Mouse (Mus musculus): ENCODE measurements around the gene Cbx5. TPM values are rescaled to one million over a fixed set of nuclear protein-coding genes. Genes with fewer than 3 reads are reported as not detected.

Cbx5 gene
- total and polyA plus RNA-seq, 3 experiments, result 94.9 to 171 (median 128) TPM

GRCm38 (mm10) chr15:103183135-103183534, 56.5 kb downstream of the Cbx5 start (continued):
- TF ChIP-seq RCOR1 (conservative IDR thresholded peaks at IDR 0.05; ENCODE audit: low read depth, low read length) (no peak), EP300 (IDR thresholded peaks at IDR 0.05; ENCODE audit: low read length) (no peak), ZC3H11A (IDR thresholded peaks at IDR 0.05; ENCODE audit: low read depth, low read length) (peak; percentile 29; the same call in 1 of the 2 replicates), ZNF384 (IDR thresholded peaks at IDR 0.05; ENCODE audit: low read depth, low read length) (no peak), SIN3A (IDR thresholded peaks at IDR 0.05; ENCODE audit: low read length) (peak; percentile 62; the same call in 1 of the 2 replicates), POLR2AphosphoS2 (IDR thresholded peaks at IDR 0.05; ENCODE audit: low read depth, low read length) (no peak), MAZ (IDR thresholded peaks at IDR 0.05; ENCODE audit: low read depth, low read length) (0 out of 2 replicates have a peak, but pooled peaks have one; percentile 59), MAX (IDR thresholded peaks at IDR 0.05; ENCODE audit: low read length) (peak; percentile 81; the same call in 1 of the 2 replicates), CTCF (conservative IDR thresholded peaks at IDR 0.05 in 1 of 2, IDR thresholded peaks at IDR 0.05 in 1 of 2; ENCODE audit: low read depth in 2 of 2, low read length in 2 of 2) (peak; percentile 57 to 98), RAD21 (IDR thresholded peaks at IDR 0.05; ENCODE audit: low read depth, low read length) (peak; percentile 61), USF1 (IDR thresholded peaks at IDR 0.05; ENCODE audit: low read depth, low read length) (no peak), POLR2A (IDR thresholded peaks at IDR 0.05; ENCODE audit: low read depth, low read length) (no peak; the same call in 1 of the 2 replicates), JUN (IDR thresholded peaks at IDR 0.05; ENCODE audit: insufficient read depth, low read depth, low read length) (no peak)

GRCm38 (mm10) chr15:103182166-103182790, 57.3 kb downstream of the Cbx5 start:
- Histone ChIP-seq H3K4me1 (ENCODE audit: control insufficient read depth in 1 of 2, insufficient read depth in 2 of 2) (peaks cover 11 to 47% of the 10 kb centered on the region in 2 experiments), H3K4me3 (replicated peaks in 1 of 3; ENCODE audit: low read depth in 2 of 3, low read length in 2 of 3, poor library complexity in 1 of 3) (peak overlapping the region; percentile 46 to 63 (median 51)), H3K9ac (ENCODE audit: insufficient read depth, low read depth) (no peak overlapping the region; the same call in 1 of the 2 replicates), H3K4me2 (ENCODE audit: insufficient read depth, low read depth, poor library complexity, severe bottlenecking) (peak overlapping the region; percentile 99), H3K36me3 (replicated peaks in 1 of 2; ENCODE audit: control insufficient read depth in 1 of 2, insufficient read depth in 1 of 2, low read length in 1 of 2) (no peaks in the 10 kb centered on the region), H3K79me2 (replicated peaks; ENCODE audit: control insufficient read depth, extremely low read depth, insufficient read depth, poor library complexity, severe bottlenecking) (no peaks in the 10 kb centered on the region), H3K27ac (ENCODE audit: insufficient read depth, low read depth) (no peak overlapping the region), H3K9me3 (replicated peaks; ENCODE audit: low read length) (no peaks in the 10 kb centered on the region), H3K27me3 (replicated peaks) (peaks cover 45% of the 10 kb centered on the region)
- in situ Hi-C loops (cut with MboI; ENCODE audit: low pct_ligation_motif_present, low pct_unique_long_range_greater_than_20kb, low sequenced_read_pairs), result no loop called here
- peak; percentile 83 for DNase-seq (ENCODE audit: extremely low read depth)
- dilution Hi-C loops (cut with MboI; ENCODE audit: extremely low pct_ligation_motif_present, extremely low pct_unique_long_range_greater_than_20kb, low sequenced_read_pairs), result no loop called here
- TF ChIP-seq BHLHE40 (IDR thresholded peaks at IDR 0.05; ENCODE audit: low read depth, low read length) (0 out of 2 replicates have a peak, but pooled peaks have one; percentile 13), PAX5 (IDR thresholded peaks at IDR 0.05; ENCODE audit: low read length) (no peak), CHD2 (IDR thresholded peaks at IDR 0.05; ENCODE audit: low read length) (peak; percentile 33; the same call in 1 of the 2 replicates), KAT2A (IDR thresholded peaks at IDR 0.05; ENCODE audit: insufficient replicate concordance, low read length) (no peak), NRF1 (IDR thresholded peaks at IDR 0.05; ENCODE audit: low read depth, low read length) (peak; percentile 38), MXI1 (IDR thresholded peaks at IDR 0.05; ENCODE audit: low read depth, low read length) (peak; percentile 73; the same call in 1 of the 2 replicates), TBP (conservative IDR thresholded peaks at IDR 0.05; ENCODE audit: low read depth, low read length) (no peak), MAZ (IDR thresholded peaks at IDR 0.05; ENCODE audit: low read depth, low read length) (peak; percentile 97), ETS1 (conservative IDR thresholded peaks at IDR 0.05; ENCODE audit: low read depth, low read length) (no peak), CTCF (conservative IDR thresholded peaks at IDR 0.05 in 1 of 2, IDR thresholded peaks at IDR 0.05 in 1 of 2; ENCODE audit: low read depth in 2 of 2, low read length in 2 of 2) (peak; percentile 85 to 100), ZC3H11A (IDR thresholded peaks at IDR 0.05; ENCODE audit: low read depth, low read length) (no peak; the same call in 1 of the 2 replicates), MEF2A (IDR thresholded peaks at IDR 0.05; ENCODE audit: borderline replicate concordance, low read depth, low read length) (peak; percentile 62), USF2 (conservative IDR thresholded peaks at IDR 0.05; ENCODE audit: low read depth, low read length) (no peak), RCOR1 (conservative IDR thresholded peaks at IDR 0.05; ENCODE audit: low read depth, low read length) (peak; percentile 39; the same call in 1 of the 2 replicates), NELFE (IDR thresholded peaks at IDR 0.05; ENCODE audit: low read depth, low read length) (peak; percentile 92), POLR2AphosphoS2 (IDR thresholded peaks at IDR 0.05; ENCODE audit: low read depth, low read length) (no peak), RAD21 (IDR thresholded peaks at IDR 0.05; ENCODE audit: low read depth, low read length) (peak; percentile 52), EP300 (IDR thresholded peaks at IDR 0.05; ENCODE audit: low read length) (no peak), USF1 (IDR thresholded peaks at IDR 0.05; ENCODE audit: low read depth, low read length) (no peak), MAX (IDR thresholded peaks at IDR 0.05; ENCODE audit: low read length) (peak; percentile 64; the same call in 1 of the 2 replicates), E2F4 (IDR thresholded peaks at IDR 0.05; ENCODE audit: insufficient replicate concordance, low read depth, low read length) (no peak), JUN (IDR thresholded peaks at IDR 0.05; ENCODE audit: insufficient read depth, low read depth, low read length) (no peak), MAFK (IDR thresholded peaks at IDR 0.05; ENCODE audit: insufficient replicate concordance, low read length) (no peak), ELF1 (IDR thresholded peaks at IDR 0.05; ENCODE audit: low read depth, low read length) (peak; percentile 56; the same call in 1 of the 2 replicates), JUND (conservative IDR thresholded peaks at IDR 0.05; ENCODE audit: low read depth, low read length) (no peak), CHD1 (IDR thresholded peaks at IDR 0.05; ENCODE audit: low read depth, low read length) (no peak), TCF12 (IDR thresholded peaks at IDR 0.05; ENCODE audit: low read depth, low read length) (peak; percentile 79), ZNF384 (IDR thresholded peaks at IDR 0.05; ENCODE audit: low read depth, low read length) (peak; percentile 41; the same call in 1 of the 2 replicates), UBTF (IDR thresholded peaks at IDR 0.05; ENCODE audit: low read depth, low read length) (no peak), IRF4 (IDR thresholded peaks at IDR 0.05; ENCODE audit: low read depth, low read length) (peak; percentile 66; the same call in 1 of the 2 replicates), ZKSCAN1 (IDR thresholded peaks at IDR 0.05; ENCODE audit: borderline replicate concordance, low read depth, low read length) (peak; percentile 91)

Data from CH12.LX (cell line).